Mouse (Mus musculus) thymus, adult 2 months (tissue): ENCODE measurements around the gene Zcchc2.

Experiments used
- CTCF ChIP-seq: fragments of 200-500 bp; IDR thresholded peaks from 2 replicates; pipeline ENCODE4 v1.5.1; 2012; ENCODE audit warnings: mild to moderate bottlenecking, control low read depth, low read length, moderate library complexity, borderline replicate concordance; ENCODE audit not compliant: control insufficient read depth, poor library complexity, insufficient read depth; ENCODE audit errors: extremely low read depth
- POLR2A ChIP-seq: fragments of 200-500 bp; IDR thresholded peaks from 2 replicates; pipeline ENCODE4 v1.6.1; 2012; ENCODE audit warnings: mild to moderate bottlenecking, low read length, control low read depth, moderate library complexity; ENCODE audit not compliant: control insufficient read depth, poor library complexity, insufficient read depth; ENCODE audit errors: extremely low read depth

- no peak for TF ChIP-seq CTCF
- no peak for TF ChIP-seq POLR2A
Measured at GRCm38 (mm10) chr1:106024778-106025177, 34.6 kb downstream of the Zcchc2 start.
